Mouse (Mus musculus): ENCODE results near the gene Gin1.

Gene Gin1

DNA sequence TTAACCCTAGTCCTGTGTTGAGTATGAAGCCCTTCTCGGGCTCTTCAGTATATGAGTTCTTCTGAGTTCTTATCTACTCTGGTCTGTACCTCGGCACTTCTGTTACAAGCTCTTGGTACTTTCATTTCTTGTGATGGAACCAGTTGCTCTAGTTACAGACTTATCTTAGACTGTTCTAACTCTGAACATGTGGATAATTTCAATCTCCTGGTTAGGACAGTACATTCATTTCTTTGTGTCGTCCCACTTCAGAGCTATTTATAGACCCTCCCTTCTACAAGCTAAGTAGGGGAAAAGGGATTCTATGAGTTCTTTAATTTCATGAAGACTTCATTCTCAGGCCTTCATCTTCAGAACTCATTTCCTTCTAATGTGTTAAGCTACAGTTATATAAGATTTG is 17.7 kb downstream of the Gin1 start:
- DNase-seq (ENCODE audit: low spot score): no peak

- DNase-seq (ENCODE audit: low spot score): no peak
Measured at GRCm38 (mm10) chr1:97788490-97788889, 18.5 kb downstream of the Gin1 start.

- DNase-seq (ENCODE audit: low spot score): no peak
Measured at GRCm38 (mm10) chr1:97794110-97794509, 24.1 kb downstream of the Gin1 start.

GRCm38 (mm10) chr1:97795936-97796335 is 26.0 kb downstream of the Gin1 start:
- DNase-seq (ENCODE audit: low spot score): no peak

DNA sequence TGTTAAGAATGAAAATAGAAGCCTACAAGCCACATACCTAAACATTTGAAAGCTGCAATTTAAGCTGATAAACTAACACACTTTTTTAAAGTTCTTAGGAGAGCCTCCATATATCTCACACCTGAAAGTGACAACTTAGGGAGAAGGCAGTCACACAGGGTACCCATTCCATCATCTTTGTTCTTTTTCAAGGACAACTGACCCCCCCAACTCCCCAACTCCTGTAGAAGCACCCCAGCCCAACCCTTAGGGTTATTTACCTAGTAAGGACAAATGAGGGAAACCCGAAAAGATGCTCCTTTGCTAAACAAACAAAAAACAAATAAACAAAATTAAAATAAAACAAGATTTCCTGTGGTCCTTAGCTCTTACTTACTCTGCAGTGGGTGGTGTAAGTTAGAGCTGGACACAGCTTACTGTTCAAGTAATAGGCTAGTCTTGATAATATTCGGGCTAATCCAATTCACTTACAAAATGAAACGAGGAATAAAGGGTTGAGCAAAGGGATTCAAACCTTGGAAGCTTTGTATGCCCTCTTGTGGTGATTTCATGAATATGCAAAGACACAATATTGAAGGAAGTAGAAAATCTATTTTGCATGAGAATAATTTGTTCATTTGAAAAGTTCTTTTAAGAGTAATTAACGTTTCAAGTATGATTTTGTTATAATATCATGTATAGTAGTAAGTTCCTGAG is 32.4 kb downstream of the Gin1 start:
- no peak for DNase-seq (ENCODE audit: low spot score)

DNA sequence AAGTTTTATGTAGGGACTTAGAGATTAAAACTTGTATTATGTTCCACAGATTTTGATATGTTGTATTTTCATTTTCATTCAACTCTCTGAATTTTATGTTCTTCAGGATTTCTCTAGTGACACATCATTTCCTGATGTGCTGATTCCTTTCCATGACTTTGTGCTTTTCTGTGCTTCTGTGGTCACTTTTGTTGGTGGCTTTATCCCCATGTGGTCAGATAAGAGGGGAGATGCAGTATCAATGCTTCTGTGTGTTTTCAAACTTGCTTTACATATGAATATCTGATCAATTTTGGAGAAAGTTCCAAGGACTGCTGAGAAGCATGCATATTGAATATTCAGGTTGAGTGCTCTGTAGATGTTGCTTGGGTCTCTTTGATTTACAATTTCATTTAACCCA is 34.5 kb downstream of the Gin1 start:
- no peak for DNase-seq (ENCODE audit: low spot score)

DNA sequence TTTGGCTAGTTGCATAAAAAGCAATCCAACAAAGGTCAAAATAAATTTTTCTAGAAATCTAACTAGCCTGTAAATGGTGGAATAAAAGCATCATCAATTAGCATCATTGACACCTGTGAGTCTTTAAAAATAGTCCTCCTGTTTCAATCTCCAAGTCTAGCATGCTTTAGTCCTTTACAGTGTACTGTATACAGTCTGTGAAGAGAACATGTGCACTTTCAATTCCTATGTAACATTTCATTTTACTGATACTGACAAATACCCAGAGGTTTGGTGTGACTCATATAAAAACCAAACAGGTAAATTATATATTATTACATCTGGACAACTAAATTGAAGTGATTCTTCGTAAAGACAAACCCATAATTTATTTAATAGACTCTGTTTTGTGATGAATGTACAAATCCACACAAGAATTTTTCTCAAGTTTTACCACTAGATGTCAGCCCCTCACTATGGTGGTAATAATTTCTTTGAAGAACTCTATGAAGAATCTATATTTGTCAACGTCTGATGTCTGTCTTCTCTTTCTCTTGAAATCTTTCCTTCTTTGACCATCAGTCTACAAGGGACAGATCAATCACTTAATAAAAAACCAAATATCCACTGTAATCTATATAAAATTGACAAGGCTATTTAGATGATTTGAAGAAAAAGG is 39.4 kb downstream of the Gin1 start:
- no peak for DNase-seq (ENCODE audit: low spot score)

GRCm38 (mm10) chr1:97821282-97821681 is 51.3 kb downstream of the Gin1 start:
- DNase-seq (ENCODE audit: low spot score): no peak

GRCm38 (mm10) chr1:97822203-97822602 is 52.2 kb downstream of the Gin1 start:
- no peak for DNase-seq (ENCODE audit: low spot score)

- DNase-seq (ENCODE audit: low spot score): no peak
Measured at GRCm38 (mm10) chr1:97822904-97823303, 52.9 kb downstream of the Gin1 start.

DNA sequence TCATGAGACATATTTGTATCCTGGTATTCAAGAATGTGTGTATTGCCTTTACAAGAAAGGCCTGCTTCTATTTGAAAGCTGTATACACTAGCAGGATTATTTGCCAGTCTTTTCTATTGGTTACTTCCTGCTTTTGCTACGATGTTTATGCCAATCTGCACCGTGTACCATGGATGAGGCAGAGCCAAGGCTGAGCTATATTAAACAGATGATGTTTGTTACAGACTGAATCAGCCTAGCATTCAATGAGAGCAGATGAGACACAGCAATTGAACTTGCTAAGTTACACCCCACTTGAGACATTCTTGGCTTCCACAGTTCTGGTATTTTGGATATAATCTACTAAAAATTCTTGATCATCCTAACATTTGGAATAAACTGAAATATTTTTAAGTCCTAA is 57.6 kb downstream of the Gin1 start:
- no peak for DNase-seq (ENCODE audit: low spot score)

- no peak for DNase-seq (ENCODE audit: low spot score)
Measured at GRCm38 (mm10) chr1:97828087-97828486, 58.1 kb downstream of the Gin1 start.

GRCm38 (mm10) chr1:97833466-97834353 is 63.7 kb downstream of the Gin1 start:
- DNase-seq (ENCODE audit: low spot score): no peak

- DNase-seq (ENCODE audit: low spot score): no peak
Measured at GRCm38 (mm10) chr1:97834354-97834822, 64.4 kb downstream of the Gin1 start.
